Mouse (Mus musculus) megakaryocyte, embryonic 14.5 days (primary cell): ENCODE data around the gene Larp4.

ENCODE experiments used
- FLI1 ChIP-seq: IDR thresholded peaks from 2 replicates; pipeline ENCODE4 v1.6.1; 2012; ENCODE audit warnings: low read length, inconsistent platforms, mixed read lengths
- GATA1 ChIP-seq: IDR thresholded peaks from 3 replicates; pipeline ENCODE4 v1.6.1; 2012; ENCODE audit warnings: mixed read lengths, low read length, inconsistent platforms, borderline replicate concordance

DNA sequence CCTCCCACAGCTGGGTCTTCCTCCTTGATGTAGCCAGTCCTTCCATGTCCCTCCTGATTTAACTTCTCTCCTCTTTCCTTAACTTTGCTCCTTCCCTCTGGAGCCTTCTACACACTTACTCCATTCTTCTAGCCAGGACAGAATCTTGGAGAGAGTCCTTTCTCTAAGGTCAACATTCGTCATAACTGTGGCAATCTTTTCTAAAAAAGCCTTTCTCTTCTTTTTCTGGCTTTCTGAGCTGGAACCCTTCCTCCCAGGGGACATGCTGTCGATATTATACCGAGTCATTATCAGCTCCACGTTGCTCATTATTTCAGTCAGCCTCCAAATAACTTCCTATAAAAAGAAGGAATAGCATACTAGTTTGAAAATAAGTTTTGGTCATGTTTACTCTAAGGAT lies 14.5 kb upstream of the Larp4 start:
- TF ChIP-seq GATA1, result no peak
- no peak for TF ChIP-seq FLI1
